Mouse (Mus musculus) stomach, postnatal 0 days (tissue): ENCODE data around the gene Phf5a.
A peak's percentile ranks its signal among the peaks of the same experiment; 100 is the strongest.

ENCODE experiments used
- CTCF ChIP-seq: IDR thresholded peaks from 2 replicates; pipeline ENCODE4 v1.5.1; 2016; ENCODE audit warnings: antibody characterized with exemption, low read depth, mild to moderate bottlenecking, moderate library complexity
- EP300 ChIP-seq: optimal IDR thresholded peaks from 2 replicates; pipeline ENCODE3; 2016; ENCODE audit warnings: antibody characterized with exemption

DNA sequence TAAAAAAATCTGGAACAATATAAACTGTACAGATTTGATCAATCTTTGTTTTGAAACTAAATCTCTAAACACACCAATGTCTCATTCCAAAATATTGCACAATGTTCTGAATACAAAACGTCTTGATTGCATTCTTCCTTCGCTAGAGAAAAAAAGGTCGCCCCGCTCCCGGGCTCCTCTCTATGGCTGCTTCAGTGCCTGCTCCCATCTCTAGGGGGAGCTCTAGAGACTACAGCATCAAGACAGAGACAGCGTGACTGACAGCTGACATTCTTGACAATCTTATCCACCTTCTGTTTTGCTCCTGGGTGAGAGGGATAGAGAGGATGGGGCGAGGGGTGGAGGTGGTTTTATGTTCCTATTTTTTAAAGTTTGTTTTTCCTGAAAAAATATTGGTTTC, 23.4 kb downstream of the Phf5a start:
- TF ChIP-seq EP300 (no peak), CTCF (peak; percentile 80)
